In genomic region chr7:31115182-31115581, GRCm38 (mm10) we compare ENCODE assay signal across 7 mouse cellular contexts. TPM values are rescaled to one million over a fixed set of nuclear protein-coding genes. Genes with fewer than 3 reads are reported as not detected.
ATAC-seq lines count a peak whose summit lies in the region.

TSS of gene Hpn (minus strand) at chr7:31115290.

- H3K4me1 ChIP-seq in megakaryocyte, embryonic 14.5 days = peaks cover 62% of the 10 kb centered on the region
- 0 out of 2 replicates have a peak, but pooled peaks cover 10% of the 10 kb centered on the region for H3K4me1 ChIP-seq in hindbrain, embryonic 13.5 days (replicated peaks)
- peaks cover 10% of the 10 kb centered on the region for H3K4me1 ChIP-seq in limb, embryonic 13.5 days
- peaks cover 16% of the 10 kb centered on the region for H3K4me1 ChIP-seq in stomach, embryonic 15.5 days
- H3K4me1 ChIP-seq in midbrain, embryonic 15.5 days = no peaks in the 10 kb centered on the region
- no peaks in the 10 kb centered on the region for H3K4me1 ChIP-seq in forebrain, embryonic 16.5 days (replicated peaks; ENCODE audit: control insufficient read depth, insufficient read depth, low read length)

- H3K4me3 ChIP-seq in megakaryocyte, embryonic 14.5 days (replicated peaks) = peak within 1 kb of the TSS; percentile 51
- H3K4me3 ChIP-seq in hindbrain, embryonic 13.5 days = no peak within 1 kb of the TSS
- H3K4me3 ChIP-seq in limb, embryonic 13.5 days = peak within 1 kb of the TSS; percentile 10; the same call in 1 of the 2 replicates
- peak within 1 kb of the TSS; percentile 35 for H3K4me3 ChIP-seq in stomach, embryonic 15.5 days (replicated peaks)
- no peak within 1 kb of the TSS for H3K4me3 ChIP-seq in midbrain, embryonic 15.5 days
- H3K4me3 ChIP-seq in forebrain, embryonic 16.5 days (replicated peaks; ENCODE audit: low read length) = no peak within 1 kb of the TSS

- H3K4me2 ChIP-seq in hindbrain, embryonic 13.5 days = no peak within 1 kb of the TSS
- peak within 1 kb of the TSS; percentile 45 for H3K4me2 ChIP-seq in limb, embryonic 13.5 days (replicated peaks)
- peak within 1 kb of the TSS; percentile 51 for H3K4me2 ChIP-seq in stomach, embryonic 15.5 days
- H3K4me2 ChIP-seq in midbrain, embryonic 15.5 days = no peak within 1 kb of the TSS
- H3K4me2 ChIP-seq in forebrain, embryonic 16.5 days (ENCODE audit: low read length) = no peak within 1 kb of the TSS

- no peak within 1 kb of the TSS for H3K27ac ChIP-seq in hindbrain, embryonic 13.5 days
- H3K27ac ChIP-seq in limb, embryonic 13.5 days = peak within 1 kb of the TSS; percentile 44; the same call in 1 of the 2 replicates
- H3K27ac ChIP-seq in stomach, embryonic 15.5 days = peak within 1 kb of the TSS; percentile 75
- H3K27ac ChIP-seq in midbrain, embryonic 15.5 days = no peak within 1 kb of the TSS
- no peak within 1 kb of the TSS for H3K27ac ChIP-seq in forebrain, embryonic 16.5 days (ENCODE audit: low read length)

- no peak within 1 kb of the TSS for H3K9ac ChIP-seq in hindbrain, embryonic 13.5 days
- H3K9ac ChIP-seq in limb, embryonic 13.5 days = peak within 1 kb of the TSS; percentile 39; the same call in 1 of the 2 replicates
- H3K9ac ChIP-seq in stomach, embryonic 15.5 days = no peak within 1 kb of the TSS
- no peak within 1 kb of the TSS for H3K9ac ChIP-seq in midbrain, embryonic 15.5 days
- no peak within 1 kb of the TSS for H3K9ac ChIP-seq in forebrain, embryonic 16.5 days (replicated peaks; ENCODE audit: low read depth, low read length)

- ATAC-seq in megakaryocyte, adult 5-6 weeks (ENCODE audit: poor library complexity, severe bottlenecking) = no peak
- ATAC-seq in hindbrain, embryonic 13.5 days (ENCODE audit: low FRiP score) = 0 out of 2 replicates have a peak, but pooled peaks have one; percentile 14
- no peak for ATAC-seq in limb, embryonic 13.5 days (ENCODE audit: low FRiP score, low read depth)
- ATAC-seq in stomach, embryonic 15.5 days (ENCODE audit: insufficient read depth, low FRiP score, low read depth) = peak; percentile 89
- no peak for ATAC-seq in midbrain, embryonic 15.5 days (replicated peaks)
- no peak for ATAC-seq in forebrain, embryonic 16.5 days

- no peaks in the 10 kb centered on the region for H3K36me3 ChIP-seq in megakaryocyte, embryonic 14.5 days (replicated peaks; ENCODE audit: low read length)
- no peaks in the 10 kb centered on the region for H3K36me3 ChIP-seq in hindbrain, embryonic 13.5 days
- no peaks in the 10 kb centered on the region for H3K36me3 ChIP-seq in limb, embryonic 13.5 days
- no peaks in the 10 kb centered on the region for H3K36me3 ChIP-seq in stomach, embryonic 15.5 days
- no peaks in the 10 kb centered on the region for H3K36me3 ChIP-seq in midbrain, embryonic 15.5 days (replicated peaks)
- H3K36me3 ChIP-seq in forebrain, embryonic 16.5 days (ENCODE audit: control insufficient read depth, insufficient read depth) = no peaks in the 10 kb centered on the region

- 18% methylated on average over 15 of the region's 15 CpGs for WGBS in hindbrain, embryonic 13.5 days
- WGBS in limb, embryonic 13.5 days = 14% methylated on average over 12 of the region's 15 CpGs
- WGBS in stomach, embryonic 15.5 days = 16% methylated on average over 15 of the region's 15 CpGs
- WGBS in midbrain, embryonic 15.5 days = 21% methylated on average over 15 of the region's 15 CpGs
- 19% methylated on average over 12 of the region's 15 CpGs for WGBS in forebrain, embryonic 16.5 days

- H3K9me3 ChIP-seq in megakaryocyte, embryonic 14.5 days = no peaks in the 10 kb centered on the region
- H3K9me3 ChIP-seq in hindbrain, embryonic 13.5 days = no peaks in the 10 kb centered on the region
- H3K9me3 ChIP-seq in limb, embryonic 13.5 days = no peaks in the 10 kb centered on the region
- H3K9me3 ChIP-seq in stomach, embryonic 15.5 days = no peaks in the 10 kb centered on the region
- no peaks in the 10 kb centered on the region for H3K9me3 ChIP-seq in midbrain, embryonic 15.5 days
- H3K9me3 ChIP-seq in forebrain, embryonic 16.5 days (ENCODE audit: control insufficient read depth, low read length) = no peaks in the 10 kb centered on the region

- H3K27me3 ChIP-seq in megakaryocyte, embryonic 14.5 days (replicated peaks) = peaks cover 26% of the 10 kb centered on the region
- peaks cover 24% of the 10 kb centered on the region; the same call in 1 of the 2 replicates for H3K27me3 ChIP-seq in hindbrain, embryonic 13.5 days
- no peaks in the 10 kb centered on the region for H3K27me3 ChIP-seq in limb, embryonic 13.5 days
- no peaks in the 10 kb centered on the region for H3K27me3 ChIP-seq in stomach, embryonic 15.5 days (replicated peaks)
- H3K27me3 ChIP-seq in midbrain, embryonic 15.5 days (replicated peaks) = peaks cover 3% of the 10 kb centered on the region; the same call in 1 of the 2 replicates
- H3K27me3 ChIP-seq in forebrain, embryonic 16.5 days (replicated peaks; ENCODE audit: control insufficient read depth, insufficient read depth, low read length) = no peaks in the 10 kb centered on the region

RNA-seq across cellular contexts. Expression of gene Hpn, which starts in this region (rescaled TPM):
- 1.8 TPM in 1 of 2 replicates, not detected in the other for polyA plus RNA-seq in megakaryocyte, embryonic 14.5 days (2012; ENCODE audit: insufficient read depth, low replicate concordance)
- 1.5 and 2.1 TPM in 2 replicates for total RNA-seq in megakaryocyte, adult 5-6 weeks (2015)
- 0.33 and 1.7 TPM in 2 replicates for total RNA-seq in megakaryocyte, adult 5-6 weeks (2017)
- polyA plus RNA-seq in hindbrain, embryonic 13.5 days (2015; fragmentation: Nextera tagmentation; extraction: Ambion mirVana) = 0.65 and 0.78 TPM in 2 replicates
- polyA plus RNA-seq in limb, embryonic 13.5 days (2015; fragmentation: Nextera tagmentation; extraction: Ambion mirVana) = 3.0 and 3.2 TPM in 2 replicates
- 35.3 and 36.9 TPM in 2 replicates for polyA plus RNA-seq in stomach, embryonic 15.5 days (2015; fragmentation: Nextera tagmentation; extraction: Ambion mirVana)
- polyA plus RNA-seq in midbrain, embryonic 15.5 days (2015; fragmentation: Nextera tagmentation; extraction: Ambion mirVana) = 0.47 and 0.80 TPM in 2 replicates
- polyA plus RNA-seq in forebrain, embryonic 16.5 days (2015; fragmentation: Nextera tagmentation; extraction: Ambion mirVana) = 0.88 TPM in 1 of 2 replicates, not detected in the other

Comparison
In these comparisons a context has a peak if more than half of its experiments do, and no peak if none do; other contexts are left out.
1. Peak in ATAC-seq in hindbrain, embryonic 13.5 days; RNA of the gene not detected or under 1 TPM.
2. H3K4me3 ChIP-seq: peak in megakaryocyte, embryonic 14.5 days (single experiment), limb, embryonic 13.5 days (single experiment) and stomach, embryonic 15.5 days (single experiment); none in hindbrain, embryonic 13.5 days (single experiment), midbrain, embryonic 15.5 days (single experiment) and forebrain, embryonic 16.5 days (single experiment).
3. H3K27ac ChIP-seq: peak in limb, embryonic 13.5 days (single experiment) and stomach, embryonic 15.5 days (single experiment); none in hindbrain, embryonic 13.5 days (single experiment), midbrain, embryonic 15.5 days (single experiment) and forebrain, embryonic 16.5 days (single experiment).
4. H3K4me2 ChIP-seq: peak in limb, embryonic 13.5 days (single experiment) and stomach, embryonic 15.5 days (single experiment); none in hindbrain, embryonic 13.5 days (single experiment), midbrain, embryonic 15.5 days (single experiment) and forebrain, embryonic 16.5 days (single experiment).